Mouse (Mus musculus) heart, postnatal 36 days (tissue): ENCODE measurements around the gene Naa80. TPM values are rescaled to one million over a fixed set of nuclear protein-coding genes. Genes with fewer than 3 reads are reported as not detected.

Experiments
- DNase-seq, 2 experiments: peaks; one replicate each; pipeline ENCODE4 v3.0.0; 2021 to 2022
- intact Hi-C: fragments of 180-260 bp; cut with DNase I; formaldehyde crosslinking; loops from one replicate; pipeline ENCODE4 v1.15.1; 2025
- total RNA-seq, 2 experiments: library from RNA; stranded (reverse); gene quantifications; 2 replicates each; pipeline ENCODE4 v1.2.3; 2021

Naa80 gene
- total RNA-seq, result 10 to 100 TPM; 16.6 to 19.1 TPM

DNA sequence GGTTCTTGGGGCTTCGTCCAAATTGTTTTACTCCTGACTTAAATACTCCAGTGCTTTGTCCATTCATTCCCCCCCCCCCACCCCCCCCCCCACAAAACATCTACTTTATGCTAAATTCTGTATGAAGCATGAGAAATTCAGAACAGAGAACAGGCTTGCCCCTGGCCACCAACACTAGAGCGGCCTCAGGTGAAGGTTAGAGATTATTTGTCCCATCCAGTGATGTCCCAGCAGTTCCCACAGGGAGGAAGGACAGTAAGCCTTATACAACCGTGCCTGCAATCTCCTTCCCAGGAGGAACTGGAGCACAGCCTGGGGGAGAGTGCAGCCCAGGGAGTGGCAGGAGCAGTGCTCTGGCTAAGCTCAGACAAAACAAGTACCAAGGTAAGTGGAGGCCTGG is at the start of gene Naa80:
Gene Naa80 (plus strand): TSS at position 301 of the 400 bp plus-strand sequence.
- DNase-seq, result no peak
- intact Hi-C loops, result no loop called here

DNA sequence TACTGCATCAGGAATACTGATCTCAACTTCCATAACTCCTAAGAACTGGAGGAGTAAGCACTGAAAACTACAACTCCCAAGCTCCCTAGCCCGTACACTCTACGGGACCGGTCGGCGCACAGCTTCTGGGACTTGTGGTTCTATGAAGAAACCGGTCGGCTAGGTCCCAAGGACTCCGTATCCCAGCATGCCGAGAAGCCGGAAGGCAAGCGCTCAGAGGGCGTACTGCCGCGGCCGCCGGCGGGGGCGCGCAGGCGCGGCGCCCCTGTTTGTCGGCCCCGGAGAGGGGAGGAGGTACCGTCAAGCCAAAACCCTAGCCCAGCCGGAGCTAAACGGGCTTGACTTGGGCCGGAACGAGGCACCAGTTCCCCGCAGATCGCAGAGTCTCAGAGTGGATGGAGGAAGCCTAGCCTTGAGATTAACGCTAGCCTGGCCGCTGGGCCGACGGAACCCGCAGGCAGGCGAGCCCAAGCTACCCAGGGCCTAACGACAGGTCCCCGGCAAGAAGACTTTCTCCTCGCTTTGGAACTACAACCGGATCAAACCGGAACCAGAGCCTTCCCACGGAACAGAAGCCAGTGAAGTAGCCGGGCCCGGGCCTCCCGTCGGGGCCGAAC is 44.8 kb upstream of the Naa80 start, which contains the start of gene Tmem115:
Gene Tmem115 (plus strand): TSS at position 155 of the 617 bp plus-strand sequence.
- intact Hi-C loops, result loop anchor here (10.0 kb wide), 1 partner anchor 639 kb away; the partner anchor contains the start of gene Manf
- DNase-seq, result peak; percentile 85 to 89

DNA sequence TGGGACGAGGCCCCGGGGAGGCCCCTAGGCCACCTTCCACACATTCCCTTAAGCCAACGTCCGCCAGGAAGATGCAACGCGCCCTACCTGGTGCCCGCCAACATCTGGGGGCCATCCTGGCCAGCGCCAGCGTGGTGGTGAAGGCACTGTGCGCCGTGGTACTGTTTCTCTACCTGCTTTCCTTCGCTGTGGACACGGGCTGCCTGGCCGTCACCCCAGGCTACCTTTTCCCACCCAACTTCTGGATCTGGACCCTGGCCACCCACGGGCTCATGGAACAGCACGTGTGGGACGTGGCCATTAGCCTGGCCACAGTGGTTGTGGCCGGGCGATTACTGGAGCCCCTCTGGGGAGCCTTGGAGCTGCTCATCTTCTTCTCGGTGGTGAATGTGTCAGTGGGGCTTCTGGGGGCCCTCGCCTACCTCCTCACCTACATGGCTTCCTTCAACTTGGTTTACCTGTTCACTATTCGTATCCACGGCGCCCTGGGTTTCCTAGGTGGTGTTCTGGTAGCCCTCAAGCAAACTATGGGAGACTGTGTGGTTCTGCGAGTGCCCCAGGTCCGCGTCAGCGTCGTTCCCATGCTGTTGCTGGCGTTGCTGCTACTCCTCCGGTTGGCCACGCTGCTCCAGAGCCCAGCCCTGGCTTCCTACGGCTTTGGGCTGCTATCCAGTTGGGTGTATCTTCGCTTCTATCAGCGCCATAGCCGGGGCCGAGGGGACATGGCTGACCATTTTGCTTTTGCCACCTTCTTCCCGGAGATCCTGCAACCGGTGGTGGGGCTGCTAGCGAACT is 44.1 kb upstream of the Naa80 start:
- intact Hi-C loops, result loop anchor here (10.0 kb wide), 1 partner anchor 640 kb away; the partner anchor contains the start of gene Manf
- DNase-seq, result peak in 1 of 2 experiments; percentile 28

DNA sequence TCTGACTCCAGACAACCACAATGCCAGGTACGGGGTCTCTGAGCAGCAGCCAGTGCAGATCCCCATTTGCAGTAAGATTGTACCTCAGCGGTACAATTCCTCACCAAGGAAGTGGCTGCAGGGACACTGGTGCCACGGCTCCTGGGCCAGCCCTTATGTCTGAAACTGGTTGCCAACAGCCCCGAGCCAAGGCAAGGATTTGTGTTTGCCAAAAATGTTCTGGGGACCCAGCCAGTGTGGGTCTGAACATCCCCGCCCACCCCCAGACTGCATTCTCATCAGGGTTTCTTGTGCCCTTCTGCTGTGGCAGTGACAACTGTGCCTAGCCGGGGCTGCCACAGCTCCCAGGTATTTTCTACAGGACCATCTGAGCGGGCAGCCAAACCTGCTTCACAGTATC is 40.5 kb upstream of the Naa80 start:
- intact Hi-C loops, result loop anchor here (10.0 kb wide), 1 partner anchor 643 kb away; the partner anchor contains the start of gene Manf
- no peak for DNase-seq

DNA sequence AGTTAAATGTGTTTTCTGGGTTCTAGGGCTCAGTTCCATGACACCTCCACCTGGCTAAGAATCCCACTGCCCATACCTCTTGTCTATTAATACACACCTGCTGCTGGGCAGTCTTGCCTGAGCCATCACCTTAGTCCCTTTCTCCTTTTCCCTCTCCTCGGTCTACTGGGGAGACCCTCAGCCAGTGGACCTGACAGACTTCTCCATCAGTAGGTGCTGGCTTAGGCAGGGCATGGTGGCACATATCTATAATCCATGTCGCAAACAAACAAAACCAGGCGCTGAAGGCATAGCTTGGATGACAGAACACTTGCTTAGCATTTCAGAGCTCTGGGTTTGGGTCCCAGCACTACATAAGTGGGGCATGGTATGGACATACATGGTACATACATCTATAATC is 40.0 kb upstream of the Naa80 start:
- intact Hi-C loops, result loop anchor here (10.0 kb wide), 1 partner anchor 644 kb away; the partner anchor contains the start of gene Manf
- no peak for DNase-seq

DNA sequence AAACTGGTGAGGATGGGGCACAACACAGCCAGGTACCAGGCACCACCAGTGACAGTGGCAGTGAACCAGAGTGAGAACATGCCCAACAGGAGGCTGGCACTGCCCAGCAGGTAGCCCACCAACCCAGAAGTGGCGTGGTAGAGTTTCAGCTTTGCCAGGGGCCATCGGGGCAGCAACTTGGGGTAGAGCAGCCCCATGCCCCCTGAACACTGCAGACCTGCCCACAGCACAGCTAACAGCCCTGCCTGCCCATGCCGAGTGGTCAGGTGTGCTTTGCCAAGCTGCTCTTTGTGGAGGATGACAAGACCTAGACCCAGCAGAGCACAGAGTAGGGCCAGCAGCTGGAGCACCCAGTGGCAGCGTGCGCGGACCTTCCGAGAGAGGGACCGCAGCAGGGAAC is 38.7 kb upstream of the Naa80 start:
- intact Hi-C loops, result loop anchor here (10.0 kb wide), 1 partner anchor 645 kb away; the partner anchor contains the start of gene Manf

DNA sequence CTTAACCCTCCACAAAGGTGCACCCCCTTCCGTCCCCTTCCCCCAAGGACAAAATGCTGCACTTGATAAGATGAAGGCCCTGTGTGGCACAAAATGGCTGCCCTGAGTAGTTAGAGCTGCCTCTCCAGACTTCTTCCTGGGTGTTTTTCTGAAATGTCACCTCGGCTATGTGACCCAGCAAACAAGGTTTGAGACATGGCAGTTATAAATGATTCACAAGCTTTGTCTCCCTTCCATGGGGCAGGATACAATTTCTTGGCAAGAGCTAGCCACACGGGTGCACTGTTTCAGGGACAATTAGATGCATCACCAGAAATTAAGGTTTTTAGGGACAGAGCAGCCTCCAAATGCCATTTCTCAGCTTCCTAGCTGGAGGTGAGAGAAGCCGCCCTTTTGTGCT is 38.3 kb upstream of the Naa80 start:
- no peak for DNase-seq
- intact Hi-C loops, result no loop called here

More for the DNA sequence above, 38.7 kb upstream of the Naa80 start:
- no peak for DNase-seq

DNA sequence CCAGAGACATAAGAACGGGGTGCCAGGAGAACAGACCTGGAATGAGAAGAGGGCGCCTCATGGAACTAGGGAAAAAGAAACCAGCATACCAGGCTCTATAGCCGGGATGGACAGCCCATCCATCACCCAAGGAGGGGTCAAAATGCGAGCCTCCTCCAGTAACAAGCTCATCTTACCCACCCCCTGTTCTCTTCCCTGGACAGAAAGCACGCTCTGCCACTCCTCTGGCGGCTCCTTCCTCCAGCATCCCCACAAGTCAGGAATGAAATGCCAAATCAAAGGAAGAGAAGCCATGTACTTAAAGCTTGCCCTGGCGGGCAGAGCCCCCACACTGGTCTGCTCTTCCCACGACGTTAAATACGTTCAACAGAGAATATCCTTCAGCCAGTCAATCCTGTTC is 37.7 kb upstream of the Naa80 start:
- DNase-seq, result no peak

DNA sequence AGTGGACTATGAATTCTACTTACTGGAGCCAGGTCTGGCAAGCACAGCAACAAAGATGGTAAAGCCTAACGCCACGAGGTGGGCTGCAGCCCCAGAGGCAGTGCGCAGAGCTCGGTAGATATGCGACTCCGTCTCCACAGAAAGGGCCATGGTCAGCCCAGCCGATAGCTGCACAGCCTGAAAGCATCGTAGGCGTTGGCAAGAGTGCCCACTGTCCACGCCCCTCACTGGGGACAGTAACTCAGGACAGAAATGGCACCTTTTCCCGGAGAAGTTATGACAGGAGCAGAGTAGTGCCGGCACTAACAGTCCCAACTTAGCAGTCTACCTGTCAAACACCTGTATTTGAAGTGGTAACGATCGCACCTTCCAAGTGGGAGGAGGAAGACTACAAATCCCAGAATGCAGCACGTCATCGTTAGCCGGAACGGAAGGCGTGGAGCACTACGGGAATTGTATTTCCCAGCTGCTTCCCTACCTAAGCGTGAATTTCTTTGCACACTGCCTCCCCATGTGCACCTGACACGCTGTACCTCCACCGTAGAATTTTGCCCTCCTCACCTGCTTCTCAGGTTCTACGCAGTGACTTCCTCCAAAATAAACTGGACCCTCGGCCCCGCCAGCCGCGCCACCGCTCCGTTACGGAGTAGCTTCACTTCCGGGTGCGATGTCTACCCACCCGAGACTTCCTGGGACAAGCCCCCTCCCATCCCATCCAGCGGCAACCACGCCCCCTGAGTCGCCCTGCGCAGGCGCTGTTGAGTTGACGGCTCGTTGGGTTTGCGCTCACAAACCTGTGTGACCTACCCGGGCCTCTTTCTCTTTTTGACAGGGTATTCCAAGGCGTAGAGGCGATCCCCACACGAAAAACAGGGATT is 37.0 kb upstream of the Naa80 start, which contains the start of the genes Cyb561d2 and Nprl2:
Gene Cyb561d2 (minus strand): TSS at position 720 of the 878 bp plus-strand sequence.
Gene Nprl2 (plus strand): TSS at position 753 of the 878 bp plus-strand sequence.
- intact Hi-C loops, result no loop called here
- peak; percentile 93 to 96 for DNase-seq

More for the DNA sequence above, 37.7 kb upstream of the Naa80 start:
- intact Hi-C loops, result no loop called here

DNA sequence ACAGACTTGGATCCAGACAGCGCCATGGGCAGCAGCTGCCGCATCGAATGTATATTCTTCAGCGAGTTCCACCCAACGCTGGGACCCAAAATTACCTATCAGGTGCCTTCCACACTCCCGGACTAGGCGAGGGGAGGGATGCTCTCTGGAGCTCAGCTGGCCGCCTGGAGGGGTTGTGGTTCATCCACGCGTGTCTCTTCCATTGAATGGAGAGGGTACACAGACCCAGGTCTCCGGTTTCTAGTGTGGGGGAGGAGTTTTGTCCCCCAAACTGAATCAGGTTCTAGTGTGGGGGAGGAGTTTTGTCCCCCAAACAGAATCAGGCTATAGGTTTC is 36.4 kb upstream of the Naa80 start:
- intact Hi-C loops, result no loop called here
- no peak for DNase-seq

DNA sequence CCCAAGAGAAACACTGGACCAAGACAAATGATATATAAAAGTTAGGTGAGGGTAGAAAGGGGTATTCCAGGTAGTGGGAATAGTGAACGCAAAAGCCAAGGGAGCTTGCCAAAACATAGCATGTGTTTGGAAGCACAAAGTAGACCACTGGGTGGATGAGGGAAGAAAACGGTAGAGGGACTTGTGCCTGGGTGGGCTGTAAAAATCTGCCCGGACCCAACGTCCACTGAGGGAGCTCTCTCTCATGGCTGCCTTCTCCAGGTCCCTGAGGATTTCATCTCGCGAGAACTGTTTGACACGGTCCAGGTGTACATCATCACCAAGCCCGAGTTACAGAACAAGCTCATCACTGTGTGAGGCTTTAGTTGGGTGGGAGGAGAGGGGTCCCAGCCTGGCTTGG is 36.0 kb upstream of the Naa80 start:
- no peak for DNase-seq
- intact Hi-C loops, result no loop called here

DNA sequence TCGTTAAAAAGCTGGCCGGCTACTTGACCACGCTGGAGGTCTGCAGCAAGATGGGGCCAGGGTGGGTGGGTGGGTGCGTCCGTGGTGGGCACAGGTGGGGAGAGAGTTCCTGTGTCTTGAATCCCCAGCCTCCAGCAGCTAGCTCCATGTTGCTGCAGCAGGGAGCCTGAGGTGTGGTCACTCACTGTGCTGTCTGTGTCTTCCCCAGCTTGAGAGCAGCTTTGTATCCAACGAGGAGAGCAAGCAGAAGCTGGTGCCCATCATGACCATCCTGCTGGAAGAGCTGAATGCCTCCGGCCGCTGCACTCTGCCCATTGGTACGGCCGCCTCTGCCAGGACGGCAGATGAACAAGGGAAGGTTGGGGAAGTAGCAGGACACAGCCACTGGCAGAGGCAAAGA is 35.4 kb upstream of the Naa80 start:
- intact Hi-C loops, result no loop called here
- no peak for DNase-seq

DNA sequence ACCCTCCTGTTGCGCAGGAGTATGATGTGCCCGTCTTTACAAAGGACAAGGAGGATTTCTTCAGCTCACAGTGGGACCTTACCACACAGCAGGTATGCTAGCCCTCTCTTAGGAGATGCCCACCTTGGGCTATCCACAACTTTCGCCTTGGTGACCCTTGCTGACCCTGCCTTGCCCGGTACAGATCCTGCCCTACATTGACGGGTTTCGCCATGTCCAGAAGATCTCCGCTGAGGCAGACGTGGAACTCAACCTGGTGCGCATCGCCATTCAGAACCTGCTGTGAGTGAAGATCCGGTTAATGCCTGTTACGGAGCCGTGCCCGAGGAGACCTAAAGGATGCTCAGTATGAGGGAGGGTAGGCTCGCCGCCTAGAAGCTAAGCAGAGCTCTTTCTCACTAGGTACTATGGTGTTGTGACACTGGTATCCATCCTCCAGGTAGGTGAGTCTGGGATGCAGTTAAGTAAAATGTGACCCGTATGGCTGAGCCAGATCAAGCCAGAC is 34.4 kb upstream of the Naa80 start:
- no peak for DNase-seq
- intact Hi-C loops, result no loop called here

DNA sequence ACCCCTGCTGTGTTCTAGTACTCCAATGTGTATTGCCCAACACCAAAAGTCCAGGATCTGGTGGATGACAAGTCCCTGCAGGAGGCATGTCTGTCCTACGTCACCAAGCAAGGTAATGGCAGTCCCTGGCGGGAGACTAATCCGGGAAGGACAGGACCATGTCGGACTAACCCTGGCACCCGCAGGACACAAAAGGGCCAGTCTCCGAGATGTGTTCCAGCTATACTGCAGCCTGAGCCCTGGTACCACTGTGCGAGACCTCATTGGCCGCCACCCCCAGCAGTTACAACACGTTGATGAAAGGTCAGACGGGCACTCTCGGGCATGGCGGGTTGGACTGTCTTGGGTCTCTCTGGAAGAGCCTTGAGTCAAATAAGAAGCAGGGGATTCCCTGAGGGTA is 34.0 kb upstream of the Naa80 start:
- DNase-seq, result no peak

DNA sequence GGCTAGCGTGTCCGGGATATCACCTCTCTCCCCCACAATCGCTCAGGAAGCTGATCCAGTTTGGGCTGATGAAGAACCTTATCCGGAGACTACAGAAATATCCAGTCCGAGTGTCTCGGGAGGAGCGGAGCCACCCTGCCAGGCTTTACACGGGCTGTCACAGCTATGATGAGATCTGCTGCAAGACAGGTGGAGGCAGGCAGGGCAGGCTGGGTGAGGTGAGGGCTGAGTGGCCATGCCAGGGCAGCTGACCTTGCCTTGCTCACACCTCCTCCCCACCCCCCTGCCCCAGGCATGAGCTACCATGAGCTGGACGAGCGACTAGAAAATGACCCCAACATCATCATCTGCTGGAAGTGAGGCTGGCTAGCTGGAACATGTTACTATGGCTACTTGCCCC is 33.5 kb upstream of the Naa80 start:
- intact Hi-C loops, result no loop called here
- DNase-seq, result no peak

More for the DNA sequence above, 34.0 kb upstream of the Naa80 start:
- intact Hi-C loops, result no loop called here

DNA sequence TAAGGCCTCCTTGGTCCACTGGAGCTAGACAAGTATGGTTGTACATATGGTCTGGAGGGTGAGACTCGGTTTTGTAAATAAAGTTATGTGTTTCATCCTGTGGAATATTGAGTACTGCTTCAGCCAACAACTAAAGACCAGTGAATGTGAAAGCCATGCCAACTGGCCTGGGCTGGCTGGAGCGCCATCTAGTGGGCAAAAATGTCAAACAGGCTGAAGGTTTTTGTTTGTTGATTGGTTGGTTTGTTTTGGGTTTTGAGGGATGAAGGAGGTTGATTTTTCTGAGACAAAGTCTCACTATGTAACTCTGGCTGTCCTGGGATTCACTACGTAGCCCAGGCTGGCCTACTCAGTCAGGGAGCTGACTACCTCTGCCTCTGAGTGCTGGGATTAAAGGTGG is 33.1 kb upstream of the Naa80 start:
- intact Hi-C loops, result no loop called here
- peak; percentile 77 to 81 for DNase-seq

DNA sequence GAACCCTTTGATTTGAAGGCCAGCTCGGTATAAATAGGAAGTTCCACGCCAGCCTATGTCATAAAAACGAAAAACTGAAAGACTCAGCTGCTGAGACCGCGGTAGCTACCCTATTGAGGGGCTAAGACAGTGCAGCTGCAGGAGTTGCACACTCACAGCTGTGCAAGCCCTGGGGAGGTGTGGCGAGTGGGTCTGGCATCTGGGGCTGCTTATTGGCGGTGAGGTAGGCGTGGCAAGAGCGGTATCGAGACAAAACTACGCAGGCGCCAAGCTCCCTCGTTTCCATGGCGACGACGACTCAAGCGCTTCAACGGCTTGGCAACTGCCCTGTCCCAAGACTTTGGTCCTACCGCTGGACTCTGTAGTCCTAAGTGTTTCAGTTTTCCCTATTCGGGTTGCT is 31.7 kb upstream of the Naa80 start, which contains the start of gene Zmynd10:
Gene Zmynd10 (plus strand): TSS at position 273 of the 400 bp plus-strand sequence.
- peak; percentile 81 to 82 for DNase-seq

DNA sequence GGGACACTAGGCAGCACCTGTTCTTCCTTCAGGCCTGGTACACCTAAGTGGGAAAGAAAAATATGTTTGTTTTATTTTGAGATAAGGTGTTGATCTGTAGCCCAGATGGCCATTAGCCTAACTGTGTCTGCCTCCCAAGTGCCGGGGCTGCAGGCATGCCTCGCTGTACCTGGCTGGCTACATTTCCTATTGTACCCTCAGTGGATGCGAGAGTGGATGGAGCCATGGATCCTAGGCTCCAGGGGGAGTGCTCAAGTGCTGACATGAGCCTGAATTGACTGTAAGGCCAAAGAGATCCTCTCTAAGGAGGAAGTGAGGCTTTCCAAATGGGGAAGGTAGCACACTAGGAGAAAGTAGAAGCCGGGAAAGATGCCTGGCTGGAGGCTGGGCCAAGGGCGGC is 30.7 kb upstream of the Naa80 start:
- DNase-seq, result no peak
- intact Hi-C loops, result no loop called here

More for the DNA sequence above, 31.7 kb upstream of the Naa80 start, which contains the start of gene Zmynd10:
- intact Hi-C loops, result no loop called here

DNA sequence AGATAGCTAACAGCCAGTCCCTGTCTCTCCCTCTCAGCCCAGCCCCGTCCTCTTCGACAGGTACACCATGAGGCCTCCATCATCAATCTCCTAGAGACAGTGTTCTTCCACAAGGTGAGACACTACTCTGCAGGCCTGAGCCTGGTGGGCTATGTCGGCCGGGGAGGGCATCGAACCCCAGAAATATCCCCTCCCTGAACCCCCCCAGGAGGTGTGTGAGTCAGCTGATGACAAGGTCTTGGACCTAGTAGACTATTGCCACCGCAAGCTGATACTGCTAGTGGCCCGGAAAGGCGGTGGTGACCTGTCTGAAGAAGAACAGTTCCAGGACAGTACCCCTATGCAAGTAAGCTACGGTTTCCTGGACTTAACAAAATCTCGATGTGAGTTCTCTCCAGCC is 29.9 kb upstream of the Naa80 start:
- intact Hi-C loops, result no loop called here
- DNase-seq, result no peak
